Comparison of ENCODE assay signal across 8 mouse cellular contexts in the genomic region with DNA sequence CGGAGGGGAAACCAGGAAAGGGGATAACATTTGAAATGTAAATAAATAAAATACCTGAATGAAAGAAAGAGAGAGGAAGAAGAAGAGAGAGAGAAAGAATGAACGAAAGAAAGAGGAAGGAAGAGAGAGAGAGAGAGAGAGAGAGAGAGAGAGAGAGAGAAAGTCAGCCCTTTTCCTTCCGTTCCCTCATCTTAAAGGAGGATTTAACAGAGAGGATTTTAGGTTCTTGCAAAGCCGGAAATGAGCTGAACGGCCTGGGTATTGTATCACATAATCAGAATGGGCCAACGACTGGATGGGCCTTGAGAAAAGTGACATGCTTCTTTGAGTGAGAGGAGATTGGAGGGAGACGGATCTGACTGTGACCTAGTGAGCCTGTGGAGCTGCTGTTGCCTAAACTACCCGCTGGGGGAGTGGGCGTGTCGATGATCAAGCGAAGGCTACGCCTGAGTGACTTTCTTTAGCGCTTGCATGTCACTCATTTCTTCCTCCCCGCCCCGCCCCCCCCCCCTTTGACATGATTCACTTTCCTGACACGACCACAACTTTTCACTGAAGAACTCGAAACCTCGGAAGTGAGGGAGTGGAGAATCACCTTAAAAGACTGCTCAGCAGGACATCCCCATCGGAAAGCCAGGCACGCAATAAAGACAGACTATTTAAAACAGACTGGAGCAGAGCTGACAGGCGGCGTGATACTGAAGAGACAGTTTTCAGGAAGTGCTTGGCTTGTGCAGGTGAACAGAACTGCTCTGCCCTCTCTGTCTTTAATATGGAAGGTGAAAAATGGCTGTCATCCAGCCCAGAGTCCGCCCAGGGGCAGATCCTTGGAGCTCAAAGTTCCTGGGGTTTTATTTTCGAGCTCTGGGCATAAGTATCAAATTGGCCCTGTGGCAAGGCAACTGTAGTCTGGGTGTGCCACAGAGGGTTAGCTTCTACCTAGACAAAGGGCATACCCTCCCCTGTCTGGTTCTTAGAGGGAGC. TPM values are rescaled to one million over a fixed set of nuclear protein-coding genes. Genes with fewer than 3 reads are reported as not detected.
DNase-seq lines count a peak whose midpoint lies in the region; ATAC-seq and TF ChIP-seq lines count a peak whose summit lies in the region.

No protein-coding gene starts in this region.

- H3K4me3 ChIP-seq in embryonic facial prominence, embryonic 15.5 days (replicated peaks): peak overlapping the region; percentile 27
- peak overlapping the region; percentile 41 for H3K4me3 ChIP-seq in heart, embryonic 13.5 days
- H3K4me3 ChIP-seq in kidney, embryonic 16.5 days (ENCODE audit: low read length): peak overlapping the region; percentile 29
- H3K4me3 ChIP-seq in lung, embryonic 14.5 days (ENCODE audit: low read depth, low read length): peak overlapping the region; percentile 22; the same call in 1 of the 2 replicates
- H3K4me3 ChIP-seq in neural tube, embryonic 14.5 days (ENCODE audit: low read depth, low read length): no peak overlapping the region

- ATAC-seq in embryonic facial prominence, embryonic 15.5 days (ENCODE audit: insufficient number of reproducible peaks, low FRiP score, low TSS enrichment, low read depth): peak; percentile 64
- no peak for ATAC-seq in heart, embryonic 13.5 days (ENCODE audit: extremely low read depth, insufficient number of reproducible peaks, low FRiP score, low TSS enrichment)
- ATAC-seq in kidney, embryonic 16.5 days (ENCODE audit: low FRiP score, low TSS enrichment): peak; percentile 83
- peak; percentile 87 for ATAC-seq in lung, embryonic 14.5 days (ENCODE audit: insufficient read depth)
- peak; percentile 79 for ATAC-seq in neural tube, embryonic 14.5 days (ENCODE audit: low read depth)

- no peaks in the 10 kb centered on the region for H3K36me3 ChIP-seq in embryonic facial prominence, embryonic 15.5 days
- H3K36me3 ChIP-seq in heart, embryonic 13.5 days: no peaks in the 10 kb centered on the region
- no peaks in the 10 kb centered on the region for H3K36me3 ChIP-seq in kidney, embryonic 16.5 days (ENCODE audit: insufficient read depth, low read length)
- H3K36me3 ChIP-seq in lung, embryonic 14.5 days (ENCODE audit: insufficient read depth): no peaks in the 10 kb centered on the region
- H3K36me3 ChIP-seq in neural tube, embryonic 14.5 days (ENCODE audit: control insufficient read depth, insufficient read depth, low read length): no peaks in the 10 kb centered on the region

- no peak overlapping the region for H3K9ac ChIP-seq in embryonic facial prominence, embryonic 15.5 days
- peak overlapping the region; percentile 76 for H3K9ac ChIP-seq in heart, embryonic 13.5 days
- H3K9ac ChIP-seq in kidney, embryonic 16.5 days (replicated peaks; ENCODE audit: low read length): peak overlapping the region; percentile 42
- 0 out of 2 replicates have a peak overlapping the region, but pooled peaks have one; percentile 21 for H3K9ac ChIP-seq in lung, embryonic 14.5 days
- no peak overlapping the region for H3K9ac ChIP-seq in neural tube, embryonic 14.5 days (replicated peaks; ENCODE audit: low read depth, low read length)

- no peaks in the 10 kb centered on the region for H3K9me3 ChIP-seq in embryonic facial prominence, embryonic 15.5 days (replicated peaks)
- no peaks in the 10 kb centered on the region for H3K9me3 ChIP-seq in heart, embryonic 13.5 days
- no peaks in the 10 kb centered on the region for H3K9me3 ChIP-seq in kidney, embryonic 16.5 days (ENCODE audit: low read length)
- H3K9me3 ChIP-seq in lung, embryonic 14.5 days (ENCODE audit: low read depth, low read length): no peaks in the 10 kb centered on the region
- H3K9me3 ChIP-seq in neural tube, embryonic 14.5 days (ENCODE audit: control insufficient read depth, low read length): no peaks in the 10 kb centered on the region

- peak; percentile 98 for DNase-seq in 416B (ENCODE audit: low read depth)
- DNase-seq in ZHBTc4 (ENCODE audit: low read depth, low spot score): peak; percentile 92
- peak; percentile 89 for DNase-seq in lung, embryonic 14.5 days
- peak; percentile 90 to 91 for DNase-seq in thymus, postnatal 10 days (ENCODE audit: low spot score in 2 of 2)

- H3K27ac ChIP-seq in embryonic facial prominence, embryonic 15.5 days (replicated peaks): no peak overlapping the region
- no peak overlapping the region for H3K27ac ChIP-seq in heart, embryonic 13.5 days (replicated peaks)
- no peak overlapping the region for H3K27ac ChIP-seq in kidney, embryonic 16.5 days (ENCODE audit: low read length)
- H3K27ac ChIP-seq in lung, embryonic 14.5 days (ENCODE audit: low read depth): no peak overlapping the region
- no peak overlapping the region for H3K27ac ChIP-seq in neural tube, embryonic 14.5 days (ENCODE audit: low read depth, low read length)

- WGBS in embryonic facial prominence, embryonic 15.5 days: 8% methylated on average over 22 of the region's 24 CpGs
- WGBS in heart, embryonic 13.5 days: 10% methylated on average over 24 of the region's 24 CpGs
- 5% methylated on average over 22 of the region's 24 CpGs for WGBS in kidney, embryonic 16.5 days
- WGBS in lung, embryonic 14.5 days: 9% methylated on average over 24 of the region's 24 CpGs
- WGBS in neural tube, embryonic 14.5 days: 4% methylated on average over 23 of the region's 24 CpGs

- no peaks in the 10 kb centered on the region for H3K27me3 ChIP-seq in embryonic facial prominence, embryonic 15.5 days
- H3K27me3 ChIP-seq in heart, embryonic 13.5 days (replicated peaks): no peaks in the 10 kb centered on the region; the same call in 1 of the 2 replicates
- no peaks in the 10 kb centered on the region; the same call in 1 of the 2 replicates for H3K27me3 ChIP-seq in kidney, embryonic 16.5 days (ENCODE audit: insufficient read depth, low read length)
- no peaks in the 10 kb centered on the region for H3K27me3 ChIP-seq in lung, embryonic 14.5 days (ENCODE audit: insufficient read depth, low read length)
- H3K27me3 ChIP-seq in neural tube, embryonic 14.5 days (ENCODE audit: control insufficient read depth, insufficient read depth, low read length): no peaks in the 10 kb centered on the region

- TF ChIP-seq CTCF in lung, embryonic 14.5 days (IDR thresholded peaks at IDR 0.05; ENCODE audit: low read depth): peak; percentile 70

- peak overlapping the region; percentile 50 for H3K4me2 ChIP-seq in embryonic facial prominence, embryonic 15.5 days (replicated peaks)
- H3K4me2 ChIP-seq in heart, embryonic 13.5 days: peak overlapping the region; percentile 70
- H3K4me2 ChIP-seq in kidney, embryonic 16.5 days (replicated peaks; ENCODE audit: low read depth, low read length): peak overlapping the region; percentile 55
- peak overlapping the region; percentile 61 for H3K4me2 ChIP-seq in lung, embryonic 14.5 days
- peak overlapping the region; percentile 31 for H3K4me2 ChIP-seq in neural tube, embryonic 14.5 days (ENCODE audit: low read depth, low read length)

- H3K4me1 ChIP-seq in embryonic facial prominence, embryonic 15.5 days: peaks cover 20% of the 10 kb centered on the region; the same call in 1 of the 2 replicates
- H3K4me1 ChIP-seq in heart, embryonic 13.5 days: peaks cover 28% of the 10 kb centered on the region
- H3K4me1 ChIP-seq in kidney, embryonic 16.5 days (ENCODE audit: insufficient read depth, low read length): peaks cover 22% of the 10 kb centered on the region; the same call in 1 of the 2 replicates
- H3K4me1 ChIP-seq in lung, embryonic 14.5 days (ENCODE audit: insufficient read depth): no peaks in the 10 kb centered on the region
- H3K4me1 ChIP-seq in neural tube, embryonic 14.5 days (ENCODE audit: control insufficient read depth, insufficient read depth, low read length): peaks cover 9% of the 10 kb centered on the region

RNA-seq across cellular contexts. Expression of a gene that starts 24.0 kb away (rescaled TPM):
- polyA plus RNA-seq in embryonic facial prominence, embryonic 15.5 days (2015; fragmentation: Nextera tagmentation; extraction: Ambion mirVana): 15.5 and 16.1 TPM in 2 replicates
- polyA plus RNA-seq in heart, embryonic 13.5 days (2015; fragmentation: Nextera tagmentation; extraction: Ambion mirVana): 18.3 and 19.7 TPM in 2 replicates
- 14.3 and 15.4 TPM in 2 replicates for polyA plus RNA-seq in kidney, embryonic 16.5 days (2015; fragmentation: Nextera tagmentation; extraction: Ambion mirVana)
- polyA plus RNA-seq in lung, embryonic 14.5 days (2014; fragmentation: Nextera tagmentation; extraction: Ambion mirVana): 23.4 and 24.7 TPM in 2 replicates
- polyA plus RNA-seq in neural tube, embryonic 14.5 days (2014; fragmentation: Nextera tagmentation; extraction: Ambion mirVana): 14.0 and 14.2 TPM in 2 replicates

Comparison
In these comparisons a context has a peak if more than half of its experiments do, and no peak if none do; other contexts are left out.
1. H3K9ac ChIP-seq: peak in heart, embryonic 13.5 days (single experiment), kidney, embryonic 16.5 days (single experiment) and lung, embryonic 14.5 days (single experiment); none in embryonic facial prominence, embryonic 15.5 days (single experiment) and neural tube, embryonic 14.5 days (single experiment).
2. Peak in every context shown above with its lines, with median percentiles within 50 percentile points of each other: DNase-seq and H3K4me2 ChIP-seq.